Mouse (Mus musculus) ES-Bruce4 (cell line): ENCODE measurements around the gene Usf3.
A peak's percentile ranks its signal among the peaks of the same experiment; 100 is the strongest.

Source experiments
- CTCF ChIP-seq: IDR thresholded peaks from one replicate; pipeline ENCODE4 v1.8.1; 2011; ENCODE audit warnings: low read depth, low read length
- POLR2A ChIP-seq: IDR thresholded peaks from one replicate; pipeline ENCODE4 v1.8.1; 2011; ENCODE audit warnings: low read length; ENCODE audit not compliant: insufficient read depth

DNA sequence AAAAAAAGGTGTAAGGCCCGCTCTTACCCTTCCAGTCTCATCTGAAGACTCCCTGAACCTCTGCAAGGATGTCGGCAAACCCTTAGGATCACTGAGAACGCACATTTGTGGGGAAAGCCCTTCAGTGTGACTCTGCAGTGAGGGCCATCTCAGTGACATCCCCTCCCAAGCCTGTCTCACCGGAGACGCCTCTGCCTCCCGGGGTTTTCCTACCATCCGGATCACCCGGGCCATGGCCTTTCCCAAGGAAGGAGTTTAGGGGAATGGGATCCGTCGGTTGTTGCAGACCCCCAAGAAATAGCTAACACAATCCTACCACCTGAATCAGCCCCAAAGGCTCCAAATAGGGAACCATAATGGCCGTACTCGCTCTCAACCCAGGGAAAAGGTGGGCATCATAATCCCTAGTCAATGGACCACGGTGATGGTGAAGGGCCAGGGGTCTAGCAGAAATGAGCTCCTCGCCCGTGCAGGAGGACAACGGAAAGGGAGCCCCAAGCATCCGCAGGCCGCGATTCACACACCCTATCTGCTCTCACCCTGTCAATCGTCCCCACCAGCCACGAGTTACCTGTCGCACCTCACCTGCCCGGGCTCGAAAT lies 34.6 kb upstream of the Usf3 start:
- TF ChIP-seq POLR2A: peak; percentile 84
- TF ChIP-seq CTCF: no peak
